Mouse (Mus musculus): ENCODE data around the gene Zc3h18. TPM values are rescaled to one million over a fixed set of nuclear protein-coding genes. Genes with fewer than 3 reads are reported as not detected.

The Zc3h18 gene
- polyA plus RNA-seq (2016; fragmentation: Nextera tagmentation; extraction: Ambion mirVana), result 75.7 and 79.4 TPM in 2 replicates

GRCm38 (mm10) chr8:122376365-122377231 lies at the start of gene Zc3h18:
Gene Zc3h18, plus strand, starts transcription at chr8:122376609.
- peaks cover 35% of the 10 kb centered on the region for H3K36me3 ChIP-seq
- H3K4me3 ChIP-seq, result peak within 1 kb of the TSS; percentile 89
- H3K27me3 ChIP-seq (ENCODE audit: low read depth, poor library complexity, severe bottlenecking), result no peaks in the 10 kb centered on the region
- peaks cover 25% of the 10 kb centered on the region for H3K4me1 ChIP-seq
- peak within 1 kb of the TSS; percentile 95 for H3K27ac ChIP-seq (replicated peaks)
- no peaks in the 10 kb centered on the region for H3K9me3 ChIP-seq (replicated peaks)
- WGBS, result under 1% methylated on average over 101 of the region's 107 CpGs
- DNase-seq (ENCODE audit: low spot score), result peak; percentile 100

GRCm38 (mm10) chr8:122329072-122329471 lies 47.3 kb upstream of the Zc3h18 start:
- peaks cover 41% of the 10 kb centered on the region for H3K4me1 ChIP-seq
- no peaks in the 10 kb centered on the region for H3K9me3 ChIP-seq (replicated peaks)
- H3K36me3 ChIP-seq, result no peaks in the 10 kb centered on the region
- H3K27ac ChIP-seq (replicated peaks), result no peak overlapping the region
- DNase-seq (ENCODE audit: low spot score), result no peak
- no peak overlapping the region for H3K4me3 ChIP-seq
- peaks cover 62% of the 10 kb centered on the region for H3K27me3 ChIP-seq (ENCODE audit: low read depth, poor library complexity, severe bottlenecking)
- WGBS, result 81% methylated on average over 8 of the region's 8 CpGs

GRCm38 (mm10) chr8:122329553-122330239 lies 46.7 kb upstream of the Zc3h18 start:
- Histone ChIP-seq H3K4me3 (no peak overlapping the region), H3K36me3 (no peaks in the 10 kb centered on the region), H3K4me1 (peaks cover 35% of the 10 kb centered on the region), H3K27me3 (ENCODE audit: low read depth, poor library complexity, severe bottlenecking) (peaks cover 65% of the 10 kb centered on the region), H3K9me3 (replicated peaks) (no peaks in the 10 kb centered on the region), H3K27ac (replicated peaks) (peak overlapping the region; percentile 55; the same call in 1 of the 2 replicates)
- 80% methylated on average over 22 of the region's 22 CpGs for WGBS
- DNase-seq (ENCODE audit: low spot score), result no peak

GRCm38 (mm10) chr8:122330446-122331133 lies 45.8 kb upstream of the Zc3h18 start:
- H3K27ac ChIP-seq (replicated peaks), result peak overlapping the region; percentile 55
- H3K27me3 ChIP-seq (ENCODE audit: low read depth, poor library complexity, severe bottlenecking), result peaks cover 65% of the 10 kb centered on the region
- DNase-seq (ENCODE audit: low spot score), result no peak
- WGBS, result 74% methylated on average over 12 of the region's 12 CpGs
- peaks cover 32% of the 10 kb centered on the region for H3K4me1 ChIP-seq
- H3K4me3 ChIP-seq, result no peak overlapping the region
- H3K9me3 ChIP-seq (replicated peaks), result no peaks in the 10 kb centered on the region
- 0 out of 2 replicates have a peak, but pooled peaks cover 2% of the 10 kb centered on the region for H3K36me3 ChIP-seq

GRCm38 (mm10) chr8:122331134-122331523 lies 45.3 kb upstream of the Zc3h18 start:
- no peak for DNase-seq (ENCODE audit: low spot score)
- H3K27me3 ChIP-seq (ENCODE audit: low read depth, poor library complexity, severe bottlenecking), result peaks cover 66% of the 10 kb centered on the region
- 74% methylated on average over 3 of the region's 3 CpGs for WGBS
- H3K36me3 ChIP-seq, result 0 out of 2 replicates have a peak, but pooled peaks cover 2% of the 10 kb centered on the region
- H3K27ac ChIP-seq (replicated peaks), result peak overlapping the region; percentile 46
- no peaks in the 10 kb centered on the region for H3K9me3 ChIP-seq (replicated peaks)
- no peak overlapping the region for H3K4me3 ChIP-seq
- H3K4me1 ChIP-seq, result peaks cover 32% of the 10 kb centered on the region

GRCm38 (mm10) chr8:122332753-122333506 lies 43.5 kb upstream of the Zc3h18 start:
- Histone ChIP-seq H3K27me3 (ENCODE audit: low read depth, poor library complexity, severe bottlenecking) (peaks cover 70% of the 10 kb centered on the region), H3K27ac (replicated peaks) (0 out of 2 replicates have a peak overlapping the region, but pooled peaks have one; percentile 13), H3K36me3 (peaks cover 5% of the 10 kb centered on the region; the same call in 1 of the 2 replicates), H3K9me3 (replicated peaks) (no peaks in the 10 kb centered on the region), H3K4me1 (peaks cover 37% of the 10 kb centered on the region), H3K4me3 (no peak overlapping the region)
- 73% methylated on average over 6 of the region's 6 CpGs for WGBS
- DNase-seq (ENCODE audit: low spot score), result peak; percentile 83

- peaks cover 70% of the 10 kb centered on the region for H3K27me3 ChIP-seq (ENCODE audit: low read depth, poor library complexity, severe bottlenecking)
- peaks cover 5% of the 10 kb centered on the region; the same call in 1 of the 2 replicates for H3K36me3 ChIP-seq
- peaks cover 33% of the 10 kb centered on the region for H3K4me1 ChIP-seq
- H3K4me3 ChIP-seq, result no peak overlapping the region
- H3K27ac ChIP-seq (replicated peaks), result no peak overlapping the region
- no peaks in the 10 kb centered on the region for H3K9me3 ChIP-seq (replicated peaks)
- DNase-seq (ENCODE audit: low spot score), result no peak
- WGBS, result 76% methylated on average over 7 of the region's 7 CpGs
These were observed 42.9 kb upstream of the Zc3h18 start for GRCm38 (mm10) chr8:122333531-122333930.

GRCm38 (mm10) chr8:122334791-122335490 lies 41.5 kb upstream of the Zc3h18 start:
- Histone ChIP-seq H3K4me3 (peak overlapping the region; percentile 71; the same call in 1 of the 2 replicates), H3K27ac (replicated peaks) (no peak overlapping the region), H3K4me1 (peaks cover 25% of the 10 kb centered on the region), H3K36me3 (peaks cover 5% of the 10 kb centered on the region; the same call in 1 of the 2 replicates), H3K27me3 (ENCODE audit: low read depth, poor library complexity, severe bottlenecking) (peaks cover 78% of the 10 kb centered on the region), H3K9me3 (replicated peaks) (no peaks in the 10 kb centered on the region)
- no peak for DNase-seq (ENCODE audit: low spot score)
- 84% methylated on average over 13 of the region's 13 CpGs for WGBS

- Histone ChIP-seq H3K27me3 (ENCODE audit: low read depth, poor library complexity, severe bottlenecking) (peaks cover 79% of the 10 kb centered on the region), H3K9me3 (replicated peaks) (no peaks in the 10 kb centered on the region), H3K4me1 (peaks cover 21% of the 10 kb centered on the region), H3K36me3 (peaks cover 5% of the 10 kb centered on the region; the same call in 1 of the 2 replicates), H3K27ac (replicated peaks) (peak overlapping the region; percentile 49; the same call in 1 of the 2 replicates), H3K4me3 (peak overlapping the region; percentile 71)
- WGBS, result 7% methylated on average over 57 of the region's 57 CpGs
- peak; percentile 40 for DNase-seq (ENCODE audit: low spot score)
These were observed 40.7 kb upstream of the Zc3h18 start for GRCm38 (mm10) chr8:122335638-122336250.

- H3K27me3 ChIP-seq (ENCODE audit: low read depth, poor library complexity, severe bottlenecking), result peaks cover 82% of the 10 kb centered on the region
- no peaks in the 10 kb centered on the region for H3K9me3 ChIP-seq (replicated peaks)
- H3K4me3 ChIP-seq, result peak overlapping the region; percentile 71
- H3K36me3 ChIP-seq, result peaks cover 5% of the 10 kb centered on the region; the same call in 1 of the 2 replicates
- peak overlapping the region; percentile 49 for H3K27ac ChIP-seq (replicated peaks)
- peaks cover 21% of the 10 kb centered on the region for H3K4me1 ChIP-seq
- 2% methylated on average over 81 of the region's 81 CpGs for WGBS
- DNase-seq (ENCODE audit: low spot score), result peak; percentile 79
These were observed 40.0 kb upstream of the Zc3h18 start for GRCm38 (mm10) chr8:122336251-122336910.

Measured in midbrain, embryonic 10.5 days (tissue).